Mouse (Mus musculus): ENCODE data around the gene Pip5k1c.

GRCm38 (mm10) chr10:81309571-81309970, 16.8 kb downstream of the Pip5k1c start:
- no peak for TF ChIP-seq GATA1 (IDR thresholded peaks at IDR 0.05; ENCODE audit: borderline replicate concordance, low read length)
- TF ChIP-seq FLI1 (IDR thresholded peaks at IDR 0.05; ENCODE audit: low read length) = no peak

All from megakaryocyte, embryonic 14.5 days (primary cell).